Mouse (Mus musculus): ENCODE measurements around the gene Dram1.

Gene Dram1

GRCm38 (mm10) chr10:88351411-88352103 lies 27.3 kb downstream of the Dram1 start:
- DNase-seq (ENCODE audit: low spot score in 2 of 2): no peak

GRCm38 (mm10) chr10:88350687-88351086 lies 28.2 kb downstream of the Dram1 start:
- no peak for DNase-seq (ENCODE audit: low spot score in 2 of 2)

GRCm38 (mm10) chr10:88349800-88350199 lies 29.1 kb downstream of the Dram1 start:
- DNase-seq (ENCODE audit: low spot score in 2 of 2): no peak

GRCm38 (mm10) chr10:88346454-88347245 lies 32.2 kb downstream of the Dram1 start:
- DNase-seq (ENCODE audit: low spot score in 2 of 2): no peak

- no peak for DNase-seq (ENCODE audit: low spot score in 2 of 2)
These were observed 32.9 kb downstream of the Dram1 start for GRCm38 (mm10) chr10:88345899-88346401.

GRCm38 (mm10) chr10:88341368-88341767 lies 37.5 kb downstream of the Dram1 start:
- DNase-seq (ENCODE audit: low spot score in 2 of 2): no peak

DNA sequence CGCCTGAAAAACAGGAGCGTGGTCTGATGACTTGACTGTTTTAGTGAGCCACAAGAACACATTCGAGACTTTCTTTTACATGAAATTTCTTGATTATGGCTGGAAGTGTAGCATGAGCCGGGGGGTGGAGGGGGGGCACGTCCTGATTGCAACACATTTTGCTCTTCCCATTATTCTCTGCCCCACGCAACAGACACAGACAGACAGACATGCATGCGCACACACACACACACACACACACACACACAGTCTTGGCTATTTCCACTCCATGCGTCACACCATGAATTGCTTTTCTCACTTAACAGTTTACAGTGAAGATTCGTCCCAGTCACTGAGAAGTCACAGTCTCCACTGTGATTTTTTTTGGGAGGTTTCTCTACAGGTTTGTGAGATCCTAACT lies 38.2 kb downstream of the Dram1 start:
- no peak for DNase-seq (ENCODE audit: low spot score in 2 of 2)

DNA sequence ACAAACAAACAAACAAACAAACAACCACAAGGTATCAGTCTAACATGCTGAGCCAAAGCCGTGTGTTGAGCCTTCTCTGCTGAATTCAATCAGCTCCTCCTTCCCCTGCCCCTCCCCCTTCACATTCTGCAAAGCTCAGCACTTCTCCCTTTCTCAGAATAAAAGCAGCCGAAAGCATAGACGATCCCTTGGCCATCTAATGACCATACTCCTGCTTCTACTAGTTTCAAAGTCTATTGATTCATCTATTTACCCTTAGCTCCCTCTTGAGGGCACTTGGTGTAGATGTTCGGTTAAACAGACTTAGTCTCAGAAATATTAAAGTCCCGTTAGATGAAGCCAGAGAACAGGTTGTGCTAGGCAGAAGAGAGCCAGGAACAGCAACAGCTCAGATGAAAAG lies 48.2 kb downstream of the Dram1 start:
- peak in 1 of 2 experiments; percentile 8 for DNase-seq (ENCODE audit: low spot score in 2 of 2)

- DNase-seq (ENCODE audit: low spot score in 2 of 2): no peak
These were observed 50.8 kb downstream of the Dram1 start for GRCm38 (mm10) chr10:88328056-88328450.

GRCm38 (mm10) chr10:88327160-88328055 lies 51.5 kb downstream of the Dram1 start:
- peak; percentile 84 to 92 for DNase-seq (ENCODE audit: low spot score in 2 of 2)

DNA sequence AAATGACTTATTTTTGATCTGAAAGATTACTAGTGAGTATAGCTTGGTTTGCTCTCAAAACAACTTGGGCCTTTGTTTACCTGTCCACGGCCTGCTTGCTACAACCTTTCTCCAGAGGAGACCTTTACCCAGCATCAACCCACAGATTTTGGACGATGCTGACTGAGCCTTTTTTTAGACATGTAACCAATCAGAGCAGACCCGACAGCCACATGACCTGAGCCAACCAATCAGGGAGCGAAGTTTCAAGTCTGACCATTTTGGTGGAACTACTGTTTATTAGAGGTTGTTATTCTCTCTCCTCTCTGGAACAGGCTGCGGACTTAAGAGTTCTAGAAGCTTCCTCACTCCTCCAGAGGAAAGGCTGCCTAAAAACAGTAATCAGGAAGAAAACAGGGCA lies 57.1 kb downstream of the Dram1 start:
- DNase-seq (ENCODE audit: low spot score in 2 of 2): no peak

DNA sequence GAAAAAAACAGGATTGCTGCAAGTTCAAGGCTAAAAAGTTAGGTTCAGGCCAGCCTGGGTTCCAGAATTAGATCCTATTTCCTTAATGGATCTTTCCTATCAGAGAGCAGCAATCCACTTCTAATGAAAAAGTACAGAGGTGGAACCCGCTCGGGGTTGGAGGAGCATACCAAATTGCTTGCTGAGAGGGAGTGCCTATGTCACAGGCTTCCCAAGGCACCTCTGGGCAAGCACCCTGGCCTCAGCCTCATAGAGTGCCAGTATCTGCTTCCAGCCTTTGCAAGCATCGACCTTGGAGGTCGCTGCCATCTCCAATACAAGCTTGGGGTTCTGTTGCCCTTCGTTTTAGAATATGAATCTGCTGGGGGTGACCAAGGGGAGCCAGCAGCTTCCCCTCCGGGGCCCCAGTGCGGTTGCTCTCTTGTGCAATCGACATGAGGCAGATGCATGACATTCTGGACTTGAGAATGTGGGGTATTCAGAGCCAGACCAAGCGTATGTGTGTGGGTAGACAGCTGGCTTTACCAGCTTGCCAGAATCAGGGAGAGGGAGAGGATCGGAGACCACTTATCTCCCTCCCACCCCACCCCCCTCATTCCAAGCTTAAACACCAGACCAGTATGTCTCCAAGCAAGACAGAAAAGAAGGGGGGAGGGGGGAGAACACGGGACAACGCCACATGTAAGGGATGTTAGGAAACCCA lies 58.0 kb downstream of the Dram1 start:
- no peak for DNase-seq (ENCODE audit: low spot score in 2 of 2)

DNA sequence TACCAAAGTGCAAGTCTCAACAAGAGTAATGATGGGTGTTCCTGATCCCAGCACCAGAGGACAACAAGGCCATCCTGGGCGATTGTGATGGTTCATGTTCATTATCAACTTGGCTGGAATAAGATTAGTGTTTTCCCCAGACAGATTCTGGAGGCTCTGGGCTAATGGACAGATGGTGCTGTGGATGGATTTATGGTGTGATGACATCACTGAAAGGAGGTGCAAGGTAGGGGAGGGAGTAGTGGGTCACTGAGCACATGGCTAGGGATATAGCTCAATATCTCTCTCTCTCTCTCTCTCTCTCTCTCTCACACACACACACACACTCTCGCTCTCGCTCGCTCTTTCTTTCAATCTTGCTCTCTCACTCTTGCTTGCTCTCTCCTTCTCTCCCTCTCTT lies 60.7 kb downstream of the Dram1 start:
- no peak for DNase-seq (ENCODE audit: low spot score in 2 of 2)

DNA sequence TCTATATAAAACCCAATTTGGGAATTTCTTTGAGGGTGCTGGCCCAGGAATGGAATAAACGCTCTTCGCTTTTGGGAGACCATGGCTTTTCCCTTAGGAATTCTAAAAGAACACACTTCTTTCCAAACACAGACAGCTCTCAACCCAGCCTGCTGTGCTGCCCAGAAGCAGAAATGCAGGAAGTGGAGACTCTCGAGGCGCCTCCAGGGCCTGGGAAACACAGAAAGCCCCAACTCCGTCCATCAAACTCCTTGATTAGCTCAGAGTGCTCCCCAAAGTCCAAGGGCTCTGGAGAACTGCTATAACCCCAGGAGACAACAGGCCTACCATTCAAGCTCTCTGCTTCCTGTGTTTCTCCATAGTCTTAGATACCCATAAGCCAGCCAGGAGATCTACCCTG lies 61.7 kb downstream of the Dram1 start:
- DNase-seq (ENCODE audit: low spot score in 2 of 2): no peak

DNA sequence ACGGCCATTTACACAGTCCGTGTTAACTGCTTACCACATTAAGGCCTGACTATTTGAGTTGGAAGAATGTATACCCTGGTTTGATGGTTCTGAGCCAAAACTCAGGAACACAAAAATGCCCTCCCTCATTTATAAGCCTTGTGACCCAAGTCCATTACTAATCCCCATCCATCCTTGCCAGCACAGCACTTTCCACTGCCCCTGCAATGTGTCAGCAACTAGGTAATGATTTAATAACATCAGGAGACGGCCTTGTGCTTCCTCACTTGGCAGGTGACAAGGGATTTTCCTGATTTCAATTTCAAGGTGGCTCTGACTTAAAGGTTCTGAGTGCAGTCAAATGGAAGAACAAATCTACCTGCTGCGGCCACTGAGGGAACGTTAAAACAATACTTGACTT lies 64.0 kb downstream of the Dram1 start:
- DNase-seq (ENCODE audit: low spot score in 2 of 2): no peak

GRCm38 (mm10) chr10:88309851-88310250 lies 69.0 kb downstream of the Dram1 start:
- no peak for DNase-seq (ENCODE audit: low spot score in 2 of 2)

GRCm38 (mm10) chr10:88306235-88306634 lies 72.6 kb downstream of the Dram1 start:
- no peak for DNase-seq (ENCODE audit: low spot score in 2 of 2)

- peak; percentile 67 to 75 for DNase-seq (ENCODE audit: low spot score in 2 of 2)
These were observed 74.6 kb downstream of the Dram1 start for GRCm38 (mm10) chr10:88304302-88304701.

- no peak for DNase-seq (ENCODE audit: low spot score in 2 of 2)
These were observed 75.8 kb downstream of the Dram1 start for GRCm38 (mm10) chr10:88303079-88303478.

DNA sequence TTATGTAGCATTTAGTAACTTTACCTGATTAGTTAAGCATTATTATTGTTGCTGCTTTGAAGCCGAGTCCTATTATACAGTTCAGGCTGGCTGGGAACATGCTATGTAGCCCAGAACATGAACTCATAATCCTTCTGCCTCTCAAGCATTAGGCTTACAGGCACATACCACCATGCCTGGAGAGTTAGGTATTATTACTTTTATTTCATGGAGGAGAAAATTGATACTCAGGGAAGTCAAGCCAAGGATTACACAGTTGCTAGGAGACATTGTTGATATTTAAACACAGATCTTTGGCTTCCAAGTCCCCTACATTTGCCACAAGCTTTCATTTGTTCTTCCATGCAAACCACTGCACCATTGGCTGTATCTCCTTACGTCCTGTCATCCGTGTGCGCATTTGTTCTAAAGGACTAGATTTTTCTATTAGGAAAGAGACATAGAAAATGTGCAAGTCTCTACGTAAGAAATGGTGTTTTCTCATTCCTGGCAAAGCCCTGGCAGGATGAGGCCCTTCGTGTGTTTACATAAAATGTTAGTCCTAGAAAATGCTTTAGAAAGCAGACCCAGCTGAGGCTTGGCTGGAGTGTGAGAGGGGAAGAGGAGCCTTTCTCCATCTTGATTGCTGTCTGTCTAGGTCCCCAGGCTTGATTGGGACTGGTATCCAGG lies 76.9 kb downstream of the Dram1 start:
- DNase-seq (ENCODE audit: low spot score in 2 of 2): no peak

DNA sequence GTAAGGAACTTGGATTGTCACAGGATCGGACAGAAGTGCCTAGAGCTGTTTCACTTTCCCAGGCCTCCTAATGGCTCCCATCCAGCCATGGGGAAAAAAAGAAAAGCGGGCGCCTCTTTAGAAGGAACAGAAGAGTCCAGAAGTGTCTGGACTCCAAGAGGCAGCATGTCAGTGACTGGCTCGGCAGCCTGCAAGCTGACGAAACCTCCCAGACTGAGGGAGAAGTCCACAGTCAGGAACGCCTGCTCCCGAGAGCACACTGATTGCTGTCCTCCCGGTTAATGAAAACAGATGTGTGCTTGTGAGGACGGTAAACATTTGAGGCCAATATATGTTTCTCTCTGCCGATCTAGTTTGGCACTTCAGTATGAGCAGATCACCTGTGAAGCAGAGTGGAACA lies 81.9 kb downstream of the Dram1 start:
- no peak for DNase-seq (ENCODE audit: low spot score in 2 of 2)

Data from frontal cortex, postnatal 36 days (tissue).